Mouse (Mus musculus) MEL (cell line): ENCODE data around the gene Gm3045. TPM values are rescaled to one million over a fixed set of nuclear protein-coding genes. Genes with fewer than 3 reads are reported as not detected.

ENCODE experiments used
- DNase-seq: peaks from one replicate; pipeline ENCODE4 v3.0.0; 2011; ENCODE audit warnings: low read depth, low spot score
- H3K27ac ChIP-seq: 2 replicates; pipeline ENCODE4 v1.5.1; 2012; ENCODE audit warnings: low read depth, mild to moderate bottlenecking, control low read depth, low read length, moderate library complexity; ENCODE audit not compliant: control insufficient read depth
- H3K27me3 ChIP-seq, 2 experiments: fragments of 150-350 bp in 1 of 2; sonication (generic) in 1 of 2; 2 replicates each; pipeline ENCODE4 v1.6.1; 2012; ENCODE audit warnings: low read length in 2 of 2, mild to moderate bottlenecking in 2 of 2, improper control_type of control experiment in 1 of 2, moderate library complexity in 1 of 2; ENCODE audit not compliant: insufficient read depth in 2 of 2, control insufficient read depth in 1 of 2
- H3K36me3 ChIP-seq, 2 experiments: 2 replicates each; pipeline ENCODE4 v1.6.1; 2012 to 2014; ENCODE audit warnings: low read length in 2 of 2, improper control_type of control experiment in 1 of 2, inconsistent platforms in 1 of 2, mild to moderate bottlenecking in 1 of 2; ENCODE audit not compliant: insufficient read depth in 2 of 2, control insufficient read depth in 1 of 2
- H3K4me1 ChIP-seq, 2 experiments: fragments of 150-350 bp in 1 of 2; sonication (generic) in 1 of 2; 2 replicates each; pipeline ENCODE4 v1.6.1; 2012; ENCODE audit warnings: low read length in 2 of 2, improper control_type of control experiment in 1 of 2, mild to moderate bottlenecking in 1 of 2; ENCODE audit not compliant: insufficient read depth in 2 of 2, control insufficient read depth in 1 of 2
- H3K4me3 ChIP-seq, 2 experiments: fragments of 150-350 bp in 1 of 2; sonication (generic) in 1 of 2; 2 replicates each; pipeline ENCODE4 v1.5.1; 2012; ENCODE audit warnings: low read depth in 2 of 2, low read length in 2 of 2, mild to moderate bottlenecking in 2 of 2, moderate library complexity in 2 of 2, control low read depth in 1 of 2, improper control_type of control experiment in 1 of 2; ENCODE audit not compliant: control insufficient read depth in 1 of 2, insufficient read depth in 1 of 2
- H3K79me2 ChIP-seq: 2 replicates; pipeline ENCODE4 v1.6.1; 2012; ENCODE audit warnings: mild to moderate bottlenecking, low read length, moderate library complexity; ENCODE audit not compliant: control insufficient read depth, poor library complexity, insufficient read depth
- H3K9ac ChIP-seq: 2 replicates; pipeline ENCODE4 v1.6.1; 2012; ENCODE audit warnings: low read depth, mild to moderate bottlenecking, control low read depth, low read length, moderate library complexity; ENCODE audit not compliant: control insufficient read depth, poor library complexity, severe bottlenecking
- H3K9me3 ChIP-seq: fragments of 150-350 bp; sonication (generic); replicated peaks from 2 replicates; pipeline ENCODE4 v1.6.1; 2012; ENCODE audit warnings: mild to moderate bottlenecking, low read length, improper control_type of control experiment, moderate library complexity; ENCODE audit not compliant: insufficient read depth
- E2F4 ChIP-seq: IDR thresholded peaks from 2 replicates; pipeline ENCODE4 v1.6.1; 2011; ENCODE audit warnings: low read depth, low read length, improper control_type of control experiment, borderline replicate concordance
- EP300 ChIP-seq, 2 experiments: IDR thresholded peaks; 2 replicates each; pipeline ENCODE4 v1.6.1; 2011; ENCODE audit warnings: improper control_type of control experiment in 2 of 2, low read length in 2 of 2, low read depth in 1 of 2, mild to moderate bottlenecking in 1 of 2
- ETS1 ChIP-seq: IDR thresholded peaks from 2 replicates; pipeline ENCODE4 v1.6.1; 2012; ENCODE audit warnings: low read depth, mild to moderate bottlenecking, inconsistent platforms, low read length, improper control_type of control experiment, moderate library complexity
- GABPA ChIP-seq: IDR thresholded peaks from 2 replicates; pipeline ENCODE4 v1.6.1; 2012; ENCODE audit warnings: low read depth, mild to moderate bottlenecking, inconsistent platforms, low read length, improper control_type of control experiment, moderate library complexity
- GATA1 ChIP-seq: IDR thresholded peaks from 2 replicates; pipeline ENCODE4 v1.6.1; 2011; ENCODE audit warnings: low read depth, low read length, improper control_type of control experiment
- JUND ChIP-seq: IDR thresholded peaks from 2 replicates; pipeline ENCODE4 v1.6.1; 2011; ENCODE audit warnings: low read depth, mild to moderate bottlenecking, improper control_type of control experiment, low read length
- MAFK ChIP-seq: IDR thresholded peaks from 2 replicates; pipeline ENCODE4 v1.6.1; 2011; ENCODE audit warnings: low read depth, mild to moderate bottlenecking, low read length, improper control_type of control experiment, borderline replicate concordance
- MAZ ChIP-seq: IDR thresholded peaks from 2 replicates; pipeline ENCODE4 v1.6.1; 2012; ENCODE audit warnings: low read depth, mild to moderate bottlenecking, inconsistent platforms, low read length, improper control_type of control experiment
- MEF2A ChIP-seq: IDR thresholded peaks from 2 replicates; pipeline ENCODE4 v1.6.1; 2014; ENCODE audit warnings: low read depth, mild to moderate bottlenecking, inconsistent platforms, low read length, improper control_type of control experiment; ENCODE audit not compliant: poor library complexity, insufficient replicate concordance, severe bottlenecking; ENCODE audit errors: extremely low read depth
- MYB ChIP-seq: IDR thresholded peaks from 2 replicates; pipeline ENCODE4 v1.6.1; 2011; ENCODE audit warnings: mild to moderate bottlenecking, low read depth, low read length, improper control_type of control experiment
- MYC ChIP-seq: IDR thresholded peaks from 2 replicates; pipeline ENCODE4 v1.6.1; 2011; ENCODE audit warnings: low read depth, mild to moderate bottlenecking, low read length, improper control_type of control experiment, moderate library complexity
- NELFE ChIP-seq: IDR thresholded peaks from 2 replicates; pipeline ENCODE4 v1.6.1; 2011; ENCODE audit warnings: low read depth, low read length, improper control_type of control experiment
- NRF1 ChIP-seq: IDR thresholded peaks from 2 replicates; pipeline ENCODE4 v1.6.1; 2014; ENCODE audit warnings: low read depth, mild to moderate bottlenecking, inconsistent platforms, low read length, improper control_type of control experiment, moderate library complexity; ENCODE audit not compliant: poor library complexity, insufficient read depth, severe bottlenecking
- POLR2A ChIP-seq, 2 experiments: IDR thresholded peaks; 2 replicates each; pipeline ENCODE4 v1.6.1; 2011 to 2012; ENCODE audit warnings: low read length in 2 of 2, mild to moderate bottlenecking in 2 of 2, control low read depth in 1 of 2, improper control_type of control experiment in 1 of 2, low read depth in 1 of 2, moderate library complexity in 1 of 2; ENCODE audit not compliant: control insufficient read depth in 1 of 2, insufficient read depth in 1 of 2, poor library complexity in 1 of 2
- POLR2AphosphoS2 ChIP-seq: IDR thresholded peaks from 2 replicates; pipeline ENCODE4 v1.6.1; 2011; ENCODE audit warnings: low read length, improper control_type of control experiment
- POLR2AphosphoS5 ChIP-seq: IDR thresholded peaks from 2 replicates; pipeline ENCODE4 v1.6.1; 2012; ENCODE audit warnings: low read depth, borderline replicate concordance, mild to moderate bottlenecking, inconsistent platforms, low read length, moderate library complexity, mixed read lengths
- RCOR1 ChIP-seq: IDR thresholded peaks from 2 replicates; pipeline ENCODE4 v1.6.1; 2012; ENCODE audit warnings: low read depth, mild to moderate bottlenecking, inconsistent platforms, low read length, improper control_type of control experiment
- SMC3 ChIP-seq: IDR thresholded peaks from 2 replicates; pipeline ENCODE4 v1.6.1; 2011; ENCODE audit warnings: low read depth, low read length, improper control_type of control experiment
- TBP ChIP-seq: IDR thresholded peaks from 2 replicates; pipeline ENCODE4 v1.8.0; 2011; ENCODE audit warnings: low read depth, low read length, improper control_type of control experiment
- TCF12 ChIP-seq: IDR thresholded peaks from 2 replicates; pipeline ENCODE4 v1.6.1; 2014; ENCODE audit warnings: low read depth, mild to moderate bottlenecking, inconsistent platforms, low read length, improper control_type of control experiment, moderate library complexity
- USF2 ChIP-seq, 2 experiments: IDR thresholded peaks; 2 replicates each; pipeline ENCODE4 v1.6.1; 2011 to 2012; ENCODE audit warnings: improper control_type of control experiment in 2 of 2, low read length in 2 of 2, borderline replicate concordance in 1 of 2, inconsistent platforms in 1 of 2, low read depth in 1 of 2, mild to moderate bottlenecking in 1 of 2; ENCODE audit not compliant: insufficient read depth in 1 of 2
- ZKSCAN1 ChIP-seq: IDR thresholded peaks from 2 replicates; pipeline ENCODE4 v1.6.1; 2012; ENCODE audit warnings: low read depth, mild to moderate bottlenecking, inconsistent platforms, low read length, improper control_type of control experiment, moderate library complexity
- polyA plus RNA-seq, 2 experiments: library from polyadenylated mRNA; stranded (reverse) in 1 of 2; unstranded in 1 of 2; fragments of >175 nt in 1 of 2; fragments of >200 nt in 1 of 2; gene quantifications; 2 replicates each; pipeline versions ENCODE4 v1.2.1 to v1.2.4; 2012; ENCODE audit warnings: low replicate concordance in 2 of 2, low read depth in 1 of 2; ENCODE audit not compliant: insufficient read length in 2 of 2, insufficient read depth in 1 of 2, missing spikeins in 1 of 2
- total RNA-seq: library from RNA; depleted of rRNA; stranded (reverse); fragments of 300-350 nt; gene quantifications from 2 replicates; pipeline ENCODE4 v1.2.3, GENCODE M21; 2012

Gene Gm3045
- total and polyA plus RNA-seq, 3 experiments = not detected

GRCm38 (mm10) chr13:56476790-56477189 is 50.4 kb downstream of the Gm3045 start:
- H3K36me3 ChIP-seq = no peaks in the 10 kb centered on the region
- no peaks in the 10 kb centered on the region for H3K79me2 ChIP-seq
- no peak overlapping the region for H3K9ac ChIP-seq
- DNase-seq = no peak
- no peak overlapping the region for H3K27ac ChIP-seq
- TF ChIP-seq NELFE (no peak), POLR2A (IDR thresholded peaks at IDR 0.05; ENCODE audit: control insufficient read depth in 1 of 2, insufficient read depth in 1 of 2, low read depth in 1 of 2, low read length in 2 of 2, poor library complexity in 1 of 2) (no peak)
- H3K27me3 ChIP-seq = no peaks in the 10 kb centered on the region
- no peaks in the 10 kb centered on the region for H3K4me1 ChIP-seq
- no peaks in the 10 kb centered on the region for H3K9me3 ChIP-seq
- no peak overlapping the region for H3K4me3 ChIP-seq

- no peaks in the 10 kb centered on the region for H3K27me3 ChIP-seq
- DNase-seq = no peak
- H3K79me2 ChIP-seq = no peaks in the 10 kb centered on the region
- H3K9ac ChIP-seq = no peak overlapping the region
- no peaks in the 10 kb centered on the region for H3K36me3 ChIP-seq
- no peaks in the 10 kb centered on the region for H3K9me3 ChIP-seq
- H3K4me1 ChIP-seq = no peaks in the 10 kb centered on the region
- no peak for TF ChIP-seq MAFK
- no peak for TF ChIP-seq EP300 (IDR thresholded peaks at IDR 0.05; ENCODE audit: low read depth in 1 of 2, low read length in 2 of 2)
- no peak for TF ChIP-seq MYC
- no peak for TF ChIP-seq ETS1
- no peak for TF ChIP-seq MEF2A
- TF ChIP-seq POLR2AphosphoS2 = no peak
- TF ChIP-seq MYB = no peak
- no peak for TF ChIP-seq TCF12
- no peak for TF ChIP-seq USF2 (IDR thresholded peaks at IDR 0.05; ENCODE audit: borderline replicate concordance in 1 of 2, insufficient read depth in 1 of 2, low read depth in 1 of 2, low read length in 2 of 2)
- no peak for TF ChIP-seq NRF1
- TF ChIP-seq JUND = no peak
- no peak for TF ChIP-seq POLR2AphosphoS5
- TF ChIP-seq SMC3 = no peak
- no peak for TF ChIP-seq TBP
- TF ChIP-seq GATA1 = no peak
- TF ChIP-seq E2F4 = no peak
- TF ChIP-seq RCOR1 = no peak
- no peak for TF ChIP-seq ZKSCAN1
- no peak for TF ChIP-seq GABPA
- TF ChIP-seq MAZ = no peak
- no peak overlapping the region for H3K4me3 ChIP-seq
- H3K27ac ChIP-seq = no peak overlapping the region
Observed at GRCm38 (mm10) chr13:56477271-56477670, 50.9 kb downstream of the Gm3045 start.
